Mouse (Mus musculus): ENCODE data around the gene Klrc1. TPM values are rescaled to one million over a fixed set of nuclear protein-coding genes. Genes with fewer than 3 reads are reported as not detected.
A peak's percentile ranks its signal among the peaks of the same experiment; 100 is the strongest.
"Not testable (repeated sequence)": the region's sequence is repeated elsewhere in the genome, so short reads cannot be mapped to it uniquely, and the experiment has no call there.

The Klrc1 gene
- total RNA-seq (2021): not detected
- long read RNA-seq, experiment 1: 0 reads
- long read RNA-seq, experiment 2: 0 reads

GRCm38 (mm10) chr6:129678873-129679272 is at the start of gene Klrc1:
Gene Klrc1, minus strand, starts transcription at chr6:129678973.
- intact Hi-C loops (cut with DNase I): no loop called here
- no peak for DNase-seq (ENCODE audit: low spot score in 2 of 2)

- intact Hi-C loops (cut with DNase I): no loop called here
- no peak for DNase-seq (ENCODE audit: low spot score in 2 of 2)
These were observed 48.5 kb upstream of the Klrc1 start for GRCm38 (mm10) chr6:129727237-129727636.

GRCm38 (mm10) chr6:129721390-129721789 is 42.6 kb upstream of the Klrc1 start:
- intact Hi-C loops (cut with DNase I): no loop called here
- DNase-seq (ENCODE audit: low spot score in 2 of 2): no peak

GRCm38 (mm10) chr6:129720487-129720886 is 41.7 kb upstream of the Klrc1 start:
- intact Hi-C loops (cut with DNase I): no loop called here

GRCm38 (mm10) chr6:129717032-129717431 is 38.3 kb upstream of the Klrc1 start, which contains the start of gene Klri1:
Gene Klri1, minus strand, starts transcription at chr6:129717132.
- intact Hi-C loops (cut with DNase I): no loop called here

More at GRCm38 (mm10) chr6:129720487-129720886, 41.7 kb upstream of the Klrc1 start:
- no peak for DNase-seq (ENCODE audit: low spot score in 2 of 2)

GRCm38 (mm10) chr6:129713566-129713965 is 34.8 kb upstream of the Klrc1 start:
- DNase-seq (ENCODE audit: low spot score in 2 of 2): no peak
- intact Hi-C loops (cut with DNase I): no loop called here

More at GRCm38 (mm10) chr6:129717032-129717431, 38.3 kb upstream of the Klrc1 start, which contains the start of gene Klri1:
- no peak for DNase-seq (ENCODE audit: low spot score in 2 of 2)

- DNase-seq (ENCODE audit: low spot score in 2 of 2); intact Hi-C loops (cut with DNase I): not testable (repeated sequence)
These were observed 12.7 kb upstream of the Klrc1 start for GRCm38 (mm10) chr6:129691436-129691835.

GRCm38 (mm10) chr6:129680379-129680778 is 1.6 kb upstream of the Klrc1 start:
- intact Hi-C loops (cut with DNase I): no loop called here
- DNase-seq (ENCODE audit: low spot score in 2 of 2): peak in 1 of 2 experiments; percentile 1

GRCm38 (mm10) chr6:129661301-129661700 is 17.5 kb downstream of the Klrc1 start:
- DNase-seq (ENCODE audit: low spot score in 2 of 2); intact Hi-C loops (cut with DNase I): not testable (repeated sequence)

- DNase-seq (ENCODE audit: low spot score in 2 of 2); intact Hi-C loops (cut with DNase I): not testable (repeated sequence)
These were observed 18.2 kb downstream of the Klrc1 start, which contains the start of gene Klrc2 for GRCm38 (mm10) chr6:129660589-129660988. Gene Klrc2, minus strand, starts transcription at chr6:129660689.

- intact Hi-C loops (cut with DNase I); DNase-seq (ENCODE audit: low spot score in 2 of 2): not testable (repeated sequence)
These were observed 34.7 kb downstream of the Klrc1 start for GRCm38 (mm10) chr6:129644054-129644453.

GRCm38 (mm10) chr6:129643237-129643636 is 35.5 kb downstream of the Klrc1 start, which contains the start of gene Klrc3:
Gene Klrc3, minus strand, starts transcription at chr6:129643337.
- intact Hi-C loops (cut with DNase I); DNase-seq (ENCODE audit: low spot score in 2 of 2): not testable (repeated sequence)

GRCm38 (mm10) chr6:129631046-129631445 is 47.7 kb downstream of the Klrc1 start:
- DNase-seq (ENCODE audit: low spot score in 2 of 2); intact Hi-C loops (cut with DNase I): not testable (repeated sequence)

GRCm38 (mm10) chr6:129623735-129624134 is 55.0 kb downstream of the Klrc1 start, which contains the start of gene Klrk1:
Gene Klrk1, minus strand, starts transcription at chr6:129623864.
- no peak for DNase-seq (ENCODE audit: low spot score in 2 of 2)

More at GRCm38 (mm10) chr6:129623735-129624134, 55.0 kb downstream of the Klrc1 start, which contains the start of gene Klrk1:
- intact Hi-C loops (cut with DNase I): no loop called here

Small RNAs within 50 kb of the gene (microRNA-seq; reads per million reads assigned to microRNA genes)
- gene Mir680-1: 0 reads per million in 2 experiments

Other genes starting within 250 kb of the Klrc1 start
- 1 to 10 TPM; 1.4 to 2.1 TPM for gene Clec1a, start 227.0 kb downstream of the Klrc1 start, total RNA-seq (2021)
- not detected for gene Olr1, start 171.8 kb downstream of the Klrc1 start, total RNA-seq (2021)
- not detected for gene Tmem52b, start 166.4 kb downstream of the Klrc1 start, total RNA-seq (2021)
- 100 to 1,000 TPM; 576 to 580 TPM for gene Gabarapl1, start 145.8 kb downstream of the Klrc1 start, total RNA-seq (2021)
- not detected for gene Klre1, start 101.1 kb downstream of the Klrc1 start, total RNA-seq (2021)
- gene Klrd1, start 87.2 kb downstream of the Klrc1 start, total RNA-seq (2021): under 1 TPM in 1 of 2 experiments, not detected in 1; 0.49 TPM
- not detected for gene Klrk1, start 55.1 kb downstream of the Klrc1 start, total RNA-seq (2021)
- not detected for gene Klrc3, start 35.6 kb downstream of the Klrc1 start, total RNA-seq (2021)
- gene Klrc2, start 18.3 kb downstream of the Klrc1 start, total RNA-seq (2021): not detected
- not detected for gene Klri1, start 38.2 kb upstream of the Klrc1 start, total RNA-seq (2021)
- under 1 TPM in 1 of 2 experiments, not detected in 1; 0.19 TPM for gene Klri2, start 61.5 kb upstream of the Klrc1 start, total RNA-seq (2021)
- gene Gm156, start 105.3 kb upstream of the Klrc1 start, total RNA-seq (2021): not detected
- not detected for gene Gm17631, start 183.7 kb upstream of the Klrc1 start, total RNA-seq (2021)
- not detected for gene Klra17, start 197.7 kb upstream of the Klrc1 start, total RNA-seq (2021)
- gene Klra5, start 238.7 kb upstream of the Klrc1 start, total RNA-seq (2021): not detected

Data from left cerebral cortex, postnatal 14 days (tissue).